Mouse (Mus musculus) brain, embryonic 18.5 days (tissue): ENCODE results near the gene Usp39.

ENCODE experiments used
- DNase-seq: peaks from one replicate; pipeline ENCODE4 v3.0.0-alpha.2; 2012; ENCODE audit warnings: low read depth, low spot score

Gene Usp39

GRCm38 (mm10) chr6:72302349-72302925 is 42.5 kb downstream of the Usp39 start:
- DNase-seq: no peak

- DNase-seq: no peak
Measured at GRCm38 (mm10) chr6:72297825-72298224, 47.2 kb downstream of the Usp39 start.

- DNase-seq: no peak
Measured at GRCm38 (mm10) chr6:72292972-72293651, 51.9 kb downstream of the Usp39 start.

GRCm38 (mm10) chr6:72289484-72289883 is 55.5 kb downstream of the Usp39 start:
- DNase-seq: no peak

- DNase-seq: no peak
Measured at GRCm38 (mm10) chr6:72283914-72284313, 61.1 kb downstream of the Usp39 start.

GRCm38 (mm10) chr6:72280410-72280998 is 64.5 kb downstream of the Usp39 start:
- no peak for DNase-seq

GRCm38 (mm10) chr6:72279505-72279904 is 65.5 kb downstream of the Usp39 start:
- DNase-seq: no peak

GRCm38 (mm10) chr6:72278835-72279234 is 66.1 kb downstream of the Usp39 start:
- no peak for DNase-seq

- no peak for DNase-seq
Measured at GRCm38 (mm10) chr6:72277508-72278166, 67.3 kb downstream of the Usp39 start.

- no peak for DNase-seq
Measured at GRCm38 (mm10) chr6:72276972-72277441, 68.0 kb downstream of the Usp39 start.

GRCm38 (mm10) chr6:72276141-72276540 is 68.8 kb downstream of the Usp39 start:
- no peak for DNase-seq

GRCm38 (mm10) chr6:72275527-72275926 is 69.5 kb downstream of the Usp39 start:
- no peak for DNase-seq

- no peak for DNase-seq
Measured at GRCm38 (mm10) chr6:72273153-72273552, 71.8 kb downstream of the Usp39 start.

- DNase-seq: no peak
Measured at GRCm38 (mm10) chr6:72272161-72272696, 72.8 kb downstream of the Usp39 start.

- no peak for DNase-seq
Measured at GRCm38 (mm10) chr6:72270952-72271519, 73.9 kb downstream of the Usp39 start.

- no peak for DNase-seq
Measured at GRCm38 (mm10) chr6:72270258-72270657, 74.7 kb downstream of the Usp39 start.
